Mouse (Mus musculus): ENCODE data around the gene Stk40.

DNA sequence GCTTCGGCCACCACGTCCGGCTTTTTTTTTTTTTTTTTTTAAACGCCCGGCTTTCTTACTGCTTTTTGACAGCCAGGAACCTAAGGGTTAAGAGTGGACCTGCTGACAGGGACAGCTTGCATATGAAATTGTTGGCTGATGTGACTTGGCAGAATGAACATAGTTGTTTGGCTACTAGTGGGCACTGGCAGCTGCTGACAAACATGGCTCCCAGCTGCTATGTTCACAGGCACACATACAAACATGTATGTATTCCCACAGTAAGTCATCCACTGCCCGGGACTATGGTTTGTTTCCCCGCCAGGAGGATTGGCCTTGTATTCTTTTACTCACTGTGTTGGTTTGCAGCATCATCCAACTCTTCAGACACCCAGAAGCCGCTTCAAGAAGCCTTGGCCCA is 13.4 kb downstream of the Stk40 start:
- TF ChIP-seq CTCF (IDR thresholded peaks at IDR 0.05; ENCODE audit: low read depth, low read length) = no peak
- no peak for TF ChIP-seq EP300 (IDR thresholded peaks at IDR 0.05; ENCODE audit: insufficient read depth, low read depth, low read length)

Measured in ES-Bruce4 (cell line).